Mouse (Mus musculus) left cerebral cortex, postnatal 36 days (tissue): ENCODE data around the gene Gm8122. TPM values are rescaled to one million over a fixed set of nuclear protein-coding genes. Genes with fewer than 3 reads are reported as not detected.
A peak's percentile ranks its signal among the peaks of the same experiment; 100 is the strongest.
"Not testable (repeated sequence)": the region's sequence is repeated elsewhere in the genome, so short reads cannot be mapped to it uniquely, and the experiment has no call there.

ENCODE experiments used
- DNase-seq, 2 experiments: peaks; one replicate each; pipeline ENCODE4 v3.0.0; 2021 to 2022; ENCODE audit warnings: low spot score in 2 of 2, mixed read lengths in 1 of 2
- intact Hi-C: fragments of 180-260 bp; cut with DNase I; formaldehyde crosslinking; loops from one replicate; pipeline ENCODE4 v1.15.1; 2025
- total RNA-seq, 2 experiments: library from RNA; stranded (reverse); gene quantifications; 2 replicates each; pipeline ENCODE4 v1.2.3; 2021

Gm8122 gene
- total RNA-seq = not detected

- intact Hi-C loops, DNase-seq: not testable (repeated sequence)
Observed at GRCm38 (mm10) chr14:43235204-43235603, at the start of gene Gm8122. TSS of gene Gm8122 (minus strand) at chr14:43235304.

GRCm38 (mm10) chr14:43278681-43279080 is 43.6 kb upstream of the Gm8122 start:
- DNase-seq = peak; percentile 70 to 81
- intact Hi-C loops = loop anchor here (10.0 kb wide), 1 partner anchor 276 kb away; no protein-coding TSS in a partner anchor

- intact Hi-C loops = loop anchor here (10.0 kb wide), 1 partner anchor 277 kb away; no protein-coding TSS in a partner anchor
- DNase-seq = not testable (repeated sequence)
Observed at GRCm38 (mm10) chr14:43278146-43278545, 43.0 kb upstream of the Gm8122 start.

GRCm38 (mm10) chr14:43277468-43277867 is 42.4 kb upstream of the Gm8122 start:
- intact Hi-C loops = loop anchor here (10.0 kb wide), 1 partner anchor 277 kb away; no protein-coding TSS in a partner anchor
- DNase-seq = not testable (repeated sequence)

- not testable (repeated sequence) for DNase-seq
- intact Hi-C loops = loop anchor here (10.0 kb wide), 1 partner anchor 279 kb away; no protein-coding TSS in a partner anchor
Observed at GRCm38 (mm10) chr14:43275752-43276151, 40.6 kb upstream of the Gm8122 start.

- intact Hi-C loops = loop anchor here (10.0 kb wide), 1 partner anchor 280 kb away; no protein-coding TSS in a partner anchor
- not testable (repeated sequence) for DNase-seq
Observed at GRCm38 (mm10) chr14:43274986-43275511, 39.9 kb upstream of the Gm8122 start, which contains the start of gene Gm9732. TSS of gene Gm9732 (plus strand) at chr14:43275036.

- intact Hi-C loops = loop anchor here (10.0 kb wide), 1 partner anchor 282 kb away; no protein-coding TSS in a partner anchor
- not testable (repeated sequence) for DNase-seq
Observed at GRCm38 (mm10) chr14:43273161-43273560, 38.1 kb upstream of the Gm8122 start.

GRCm38 (mm10) chr14:43269211-43269610 is 34.1 kb upstream of the Gm8122 start:
- DNase-seq, intact Hi-C loops: not testable (repeated sequence)

GRCm38 (mm10) chr14:43268521-43269084 is 33.5 kb upstream of the Gm8122 start:
- intact Hi-C loops = not testable (repeated sequence)
- peak in 1 of 2 experiments; percentile 60 for DNase-seq

- intact Hi-C loops, DNase-seq: not testable (repeated sequence)
Observed at GRCm38 (mm10) chr14:43263421-43263820, 28.3 kb upstream of the Gm8122 start.

- DNase-seq, intact Hi-C loops: not testable (repeated sequence)
Observed at GRCm38 (mm10) chr14:43258349-43258748, 23.2 kb upstream of the Gm8122 start, which contains the start of gene Gm8126. TSS of gene Gm8126 (plus strand) at chr14:43258649.

GRCm38 (mm10) chr14:43256511-43256910 is 21.4 kb upstream of the Gm8122 start:
- DNase-seq, intact Hi-C loops: not testable (repeated sequence)

- intact Hi-C loops, DNase-seq: not testable (repeated sequence)
Observed at GRCm38 (mm10) chr14:43250549-43251253, 15.6 kb upstream of the Gm8122 start.

GRCm38 (mm10) chr14:43249611-43250170 is 14.6 kb upstream of the Gm8122 start:
- DNase-seq, intact Hi-C loops: not testable (repeated sequence)

GRCm38 (mm10) chr14:43237769-43238168 is 2.7 kb upstream of the Gm8122 start:
- DNase-seq = peak; percentile 10 to 23
- intact Hi-C loops = not testable (repeated sequence)

Other genes with a start within 250 kb of the Gm8122 start
- not detected for gene Gm8082, start 241.7 kb downstream of the Gm8122 start, total RNA-seq
- gene Gm10376, start 219.7 kb downstream of the Gm8122 start, total RNA-seq = not detected
- not detected for gene Gm8094, start 158.7 kb downstream of the Gm8122 start, total RNA-seq
- gene Gm8104, start 134.7 kb downstream of the Gm8122 start, total RNA-seq = under 1 TPM; 0.68 to 0.69 TPM
- under 1 TPM; 0.30 to 0.91 TPM for gene Gm7233, start 55.4 kb downstream of the Gm8122 start, total RNA-seq
- under 1 TPM; 0.36 to 0.84 TPM for gene Gm8126, start 23.3 kb upstream of the Gm8122 start, total RNA-seq
- not detected for gene Gm9732, start 39.7 kb upstream of the Gm8122 start, total RNA-seq
- not detected for gene Gm8127, start 58.5 kb upstream of the Gm8122 start, total RNA-seq
- gene 1700001F09Rik, start 112.5 kb upstream of the Gm8122 start, total RNA-seq = not detected
- gene Gm8138, start 181.0 kb upstream of the Gm8122 start, total RNA-seq = not detected